18 mouse cellular contexts compared by ENCODE assay signal in genomic region chr6:147822215-147822614, GRCm38 (mm10).
DNase-seq lines count a peak whose midpoint lies in the region; ATAC-seq and TF ChIP-seq lines count a peak whose summit lies in the region.
"Had no signal": no experiment of that assay in that cellular context is flagged by ENCODE, and none has a peak within 500 bp of the region (broad histone marks: within the 10 kb centered on the region; RNA-seq: fewer than 3 reads in every experiment).

No protein-coding gene starts in this region.

- H3K4me1 ChIP-seq in kidney, postnatal 0 days (replicated peaks; ENCODE audit: insufficient read depth, low read length) = no peaks in the 10 kb centered on the region
- peaks cover 6% of the 10 kb centered on the region; the same call in 1 of the 2 replicates for H3K4me1 ChIP-seq in intestine, embryonic 15.5 days (replicated peaks)
- H3K4me1 ChIP-seq in hindbrain, postnatal 0 days (ENCODE audit: insufficient read depth, low read length) = no peaks in the 10 kb centered on the region
- H3K4me1 ChIP-seq: limb, embryonic 15.5 days; neural tube, embryonic 12.5 days had no signal

- intact Hi-C loops in gastrocnemius, postnatal 14 days (cut with DNase I; ENCODE audit: low total_unique reads) = no loop called here

- H3K36me3 ChIP-seq in kidney, postnatal 0 days (ENCODE audit: insufficient read depth, low read length) = no peaks in the 10 kb centered on the region
- no peaks in the 10 kb centered on the region for H3K36me3 ChIP-seq in intestine, embryonic 15.5 days
- H3K36me3 ChIP-seq in hindbrain, postnatal 0 days (ENCODE audit: insufficient read depth, low read length) = no peaks in the 10 kb centered on the region
- H3K36me3 ChIP-seq: limb, embryonic 15.5 days; neural tube, embryonic 12.5 days had no signal

- TF ChIP-seq CTCF in kidney, postnatal 0 days (IDR thresholded peaks at IDR 0.05; ENCODE audit: low read depth) = no peak
- no peak for TF ChIP-seq CTCF in hindbrain, postnatal 0 days (IDR thresholded peaks at IDR 0.05; ENCODE audit: low read depth)

- 3% methylated on average over 4 of the region's 4 CpGs for WGBS in kidney, postnatal 0 days
- 13% methylated on average over 4 of the region's 4 CpGs for WGBS in intestine, embryonic 15.5 days
- WGBS in hindbrain, postnatal 0 days = 52% methylated on average over 4 of the region's 4 CpGs

- no peak overlapping the region for H3K27ac ChIP-seq in kidney, postnatal 0 days
- H3K27ac ChIP-seq in intestine, embryonic 15.5 days = no peak overlapping the region
- no peak overlapping the region for H3K27ac ChIP-seq in hindbrain, postnatal 0 days
- H3K27ac ChIP-seq: limb, embryonic 15.5 days; neural tube, embryonic 12.5 days had no signal

- no peak overlapping the region for H3K9ac ChIP-seq in kidney, postnatal 0 days (ENCODE audit: low read depth, low read length)
- no peak overlapping the region for H3K9ac ChIP-seq in intestine, embryonic 15.5 days
- no peak overlapping the region for H3K9ac ChIP-seq in hindbrain, postnatal 0 days (replicated peaks; ENCODE audit: low read length)
- H3K9ac ChIP-seq: limb, embryonic 15.5 days; neural tube, embryonic 12.5 days had no signal

- no peaks in the 10 kb centered on the region for H3K9me3 ChIP-seq in kidney, postnatal 0 days (replicated peaks; ENCODE audit: low read length)
- no peaks in the 10 kb centered on the region for H3K9me3 ChIP-seq in intestine, embryonic 15.5 days
- no peaks in the 10 kb centered on the region for H3K9me3 ChIP-seq in hindbrain, postnatal 0 days (ENCODE audit: low read length)
- H3K9me3 ChIP-seq: limb, embryonic 15.5 days; megakaryocyte, embryonic 14.5 days; neural tube, embryonic 12.5 days had no signal

- no peak overlapping the region for H3K4me3 ChIP-seq in kidney, postnatal 0 days (replicated peaks; ENCODE audit: low read depth, low read length)
- H3K4me3 ChIP-seq in intestine, embryonic 15.5 days (replicated peaks) = no peak overlapping the region
- H3K4me3 ChIP-seq in hindbrain, postnatal 0 days (ENCODE audit: low read length) = no peak overlapping the region
- H3K4me3 ChIP-seq: erythroblast, embryonic 14.5 days; limb, embryonic 15.5 days; megakaryocyte, embryonic 14.5 days; neural tube, embryonic 12.5 days had no signal

- H3K27me3 ChIP-seq in kidney, postnatal 0 days (ENCODE audit: insufficient read depth, low read length) = no peaks in the 10 kb centered on the region
- H3K27me3 ChIP-seq in intestine, embryonic 15.5 days (replicated peaks) = no peaks in the 10 kb centered on the region
- no peaks in the 10 kb centered on the region for H3K27me3 ChIP-seq in hindbrain, postnatal 0 days (ENCODE audit: insufficient read depth, low read length)
- H3K27me3 ChIP-seq: limb, embryonic 15.5 days; neural tube, embryonic 12.5 days had no signal

- peak; percentile 63; the same call in 1 of the 2 replicates for ATAC-seq in kidney, postnatal 0 days (replicated peaks; ENCODE audit: low FRiP score, low read depth)
- peak; percentile 59 for ATAC-seq in intestine, embryonic 15.5 days
- ATAC-seq in hindbrain, postnatal 0 days = no peak
- ATAC-seq: CD4-positive, CD25-positive, alpha-beta regulatory T cell, adult 4 months; Patski had no signal

- H3K4me2 ChIP-seq in kidney, postnatal 0 days (ENCODE audit: low read length) = no peak overlapping the region
- H3K4me2 ChIP-seq in intestine, embryonic 15.5 days (replicated peaks) = no peak overlapping the region
- no peak overlapping the region for H3K4me2 ChIP-seq in hindbrain, postnatal 0 days (ENCODE audit: low read depth, low read length)
- H3K4me2 ChIP-seq: limb, embryonic 15.5 days; neural tube, embryonic 12.5 days had no signal

- peak; percentile 86 for DNase-seq in kidney, postnatal 0 days (ENCODE audit: low spot score)
- DNase-seq in kidney, postnatal 36 days = no peak
- DNase-seq in embryo, embryonic 11 days = peak; percentile 45
- DNase-seq in gastrocnemius, postnatal 14 days = peak; percentile 44
- no peak for DNase-seq in hindbrain, postnatal 0 days (ENCODE audit: low spot score)
- no peak for DNase-seq in adrenal gland, adult 2 months
- no peak for DNase-seq in left cerebral cortex, adult 11 months (ENCODE audit: low spot score)
- DNase-seq: adrenal gland, postnatal 25 days; cerebellum, adult 8-10 months; right cerebral cortex, postnatal 25 days; thymus, adult 18-20 months had no signal

Comparison
In these comparisons a context has a peak if more than half of its experiments do, and no peak if none do; other contexts are left out.
1. DNase-seq: peak in kidney, postnatal 0 days (single experiment), embryo, embryonic 11 days (single experiment) and gastrocnemius, postnatal 14 days (single experiment); none in kidney, postnatal 36 days (0 of 2), hindbrain, postnatal 0 days (single experiment), adrenal gland, adult 2 months (single experiment) and left cerebral cortex, adult 11 months (single experiment).